Mouse (Mus musculus) left cerebral cortex, postnatal 4 days (tissue): Measurements from ENCODE around the gene Gm1673. TPM values are rescaled to one million over a fixed set of nuclear protein-coding genes. Genes with fewer than 3 reads are reported as not detected.
A peak's percentile ranks its signal among the peaks of the same experiment; 100 is the strongest.
"Not testable (repeated sequence)": the region's sequence is repeated elsewhere in the genome, so short reads cannot be mapped to it uniquely, and the experiment has no call there.

Source experiments
- DNase-seq: peaks from one replicate; pipeline ENCODE4 v3.0.0-alpha.2; 2022
- intact Hi-C: fragments of 180-260 bp; cut with DNase I; formaldehyde crosslinking; loops from one replicate; pipeline ENCODE4 v1.15.1; 2025
- total RNA-seq, 2 experiments: library from RNA; stranded (reverse); gene quantifications; 2 replicates each; pipeline ENCODE4 v1.2.3; 2021

Gene Gm1673
- 100 to 1,000 TPM; 238 to 239 TPM for total RNA-seq

GRCm38 (mm10) chr5:33983309-33984121 is at the start of gene Gm1673:
Gene Gm1673, plus strand, starts transcription at chr5:33983433.
- intact Hi-C loops, result no loop called here
- DNase-seq, result peak; percentile 96

- intact Hi-C loops, result no loop called here
Observed at GRCm38 (mm10) chr5:33934081-33934480, 49.2 kb upstream of the Gm1673 start.

GRCm38 (mm10) chr5:33934877-33935276 is 48.4 kb upstream of the Gm1673 start:
- intact Hi-C loops, result no loop called here
- DNase-seq, result no peak

More at GRCm38 (mm10) chr5:33934081-33934480, 49.2 kb upstream of the Gm1673 start:
- DNase-seq, result no peak

- DNase-seq, result no peak
- intact Hi-C loops, result no loop called here
Observed at GRCm38 (mm10) chr5:33935700-33936111, 47.5 kb upstream of the Gm1673 start.

GRCm38 (mm10) chr5:33936120-33936707 is 47.0 kb upstream of the Gm1673 start, which contains the start of gene Nelfa:
Gene Nelfa, minus strand, starts transcription at chr5:33936413.
- intact Hi-C loops, result no loop called here
- peak; percentile 99 for DNase-seq

- no peak for DNase-seq
- intact Hi-C loops, result no loop called here
Observed at GRCm38 (mm10) chr5:33937230-33937629, 46.0 kb upstream of the Gm1673 start.

GRCm38 (mm10) chr5:33938448-33938847 is 44.8 kb upstream of the Gm1673 start:
- intact Hi-C loops, result no loop called here
- DNase-seq, result no peak

GRCm38 (mm10) chr5:33947035-33947434 is 36.2 kb upstream of the Gm1673 start:
- DNase-seq, intact Hi-C loops: not testable (repeated sequence)

- intact Hi-C loops, result no loop called here
- no peak for DNase-seq
Observed at GRCm38 (mm10) chr5:33948314-33948713, 34.9 kb upstream of the Gm1673 start.

- no peak for DNase-seq
- intact Hi-C loops, result no loop called here
Observed at GRCm38 (mm10) chr5:33953471-33954185, 29.6 kb upstream of the Gm1673 start.

GRCm38 (mm10) chr5:33954354-33954753 is 28.9 kb upstream of the Gm1673 start:
- intact Hi-C loops, result no loop called here
- peak; percentile 88 for DNase-seq

- DNase-seq, result no peak
- intact Hi-C loops, result no loop called here
Observed at GRCm38 (mm10) chr5:33955868-33956267, 27.4 kb upstream of the Gm1673 start.

- DNase-seq, result no peak
Observed at GRCm38 (mm10) chr5:33959382-33959781, 23.9 kb upstream of the Gm1673 start.

GRCm38 (mm10) chr5:33974736-33975135 is 8.5 kb upstream of the Gm1673 start:
- intact Hi-C loops, result no loop called here
- DNase-seq, result no peak

More at GRCm38 (mm10) chr5:33959382-33959781, 23.9 kb upstream of the Gm1673 start:
- intact Hi-C loops, result no loop called here

GRCm38 (mm10) chr5:33976267-33976666 is 7.0 kb upstream of the Gm1673 start:
- no peak for DNase-seq
- intact Hi-C loops, result no loop called here

GRCm38 (mm10) chr5:33982731-33983259 is 438 bp upstream of the Gm1673 start:
- intact Hi-C loops, result no loop called here
- DNase-seq, result no peak

- intact Hi-C loops, result loop anchor here (10.0 kb wide), 1 partner anchor 170 kb away; the partner anchor contains the start of genes Haus3 and Poln
- peak; percentile 78 for DNase-seq
Observed at GRCm38 (mm10) chr5:33994671-33995625, 11.7 kb downstream of the Gm1673 start.

GRCm38 (mm10) chr5:33995843-33996693 is 12.8 kb downstream of the Gm1673 start, which contains the start of gene Nat8l:
Gene Nat8l, plus strand, starts transcription at chr5:33995984.
- intact Hi-C loops, result loop anchor here (10.0 kb wide), 1 partner anchor 169 kb away; the partner anchor contains the start of genes Haus3 and Poln
- peak; percentile 91 for DNase-seq

- intact Hi-C loops, result loop anchor here (10.0 kb wide), 1 partner anchor 168 kb away; the partner anchor contains the start of genes Haus3 and Poln
Observed at GRCm38 (mm10) chr5:33996694-33997045, 13.4 kb downstream of the Gm1673 start.

More at GRCm38 (mm10) chr5:33996694-33997045, 13.4 kb downstream of the Gm1673 start:
- no peak for DNase-seq
